Mouse (Mus musculus) liver, embryonic 14.5 days (tissue): Measurements from ENCODE around the gene Cacng6.

ENCODE experiments used
- CTCF ChIP-seq: IDR thresholded peaks from 2 replicates; pipeline ENCODE4 v1.5.1; 2016; ENCODE audit warnings: antibody characterized with exemption, low read depth, control low read depth
- EP300 ChIP-seq: IDR thresholded peaks from 2 replicates; pipeline ENCODE4 v1.6.1; 2016; ENCODE audit warnings: antibody characterized with exemption, low read depth

GRCm38 (mm10) chr7:3389444-3390412, 34.3 kb upstream of the Cacng6 start:
- TF ChIP-seq EP300 (no peak), CTCF (no peak)
